Mouse (Mus musculus): ENCODE results near the gene AU022252.
A peak's percentile ranks its signal among the peaks of the same experiment; 100 is the strongest.

The AU022252 gene

GRCm38 (mm10) chr4:119244468-119245240 is 12.1 kb upstream of the AU022252 start:
- DNase-seq, result no peak

- no peak for DNase-seq
These were observed 10.1 kb upstream of the AU022252 start for GRCm38 (mm10) chr4:119242571-119242970.

- peak; percentile 49 for DNase-seq
These were observed 9.2 kb upstream of the AU022252 start for GRCm38 (mm10) chr4:119241664-119242063.

- DNase-seq, result no peak
These were observed 6.7 kb upstream of the AU022252 start for GRCm38 (mm10) chr4:119239181-119239682.

DNA sequence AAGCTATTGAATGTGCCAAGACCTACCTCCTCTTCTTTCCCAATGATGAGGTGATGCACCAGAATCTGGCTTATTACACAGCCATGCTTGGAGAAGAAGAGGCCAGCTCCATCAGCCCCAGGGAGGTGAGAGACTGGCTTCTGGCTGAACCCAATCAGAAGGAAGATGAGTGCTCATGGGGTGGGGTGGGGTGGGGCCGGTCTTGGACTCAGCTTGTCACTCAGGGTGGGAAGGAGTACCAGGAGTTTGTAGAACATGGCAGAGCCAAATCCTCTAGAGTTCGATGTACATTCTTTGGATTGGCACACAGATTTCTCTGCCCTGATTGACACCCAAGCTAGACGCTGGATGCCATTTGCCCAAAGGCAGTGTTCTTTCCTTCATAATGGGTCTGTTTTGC is 6.1 kb upstream of the AU022252 start:
- no peak for DNase-seq

DNA sequence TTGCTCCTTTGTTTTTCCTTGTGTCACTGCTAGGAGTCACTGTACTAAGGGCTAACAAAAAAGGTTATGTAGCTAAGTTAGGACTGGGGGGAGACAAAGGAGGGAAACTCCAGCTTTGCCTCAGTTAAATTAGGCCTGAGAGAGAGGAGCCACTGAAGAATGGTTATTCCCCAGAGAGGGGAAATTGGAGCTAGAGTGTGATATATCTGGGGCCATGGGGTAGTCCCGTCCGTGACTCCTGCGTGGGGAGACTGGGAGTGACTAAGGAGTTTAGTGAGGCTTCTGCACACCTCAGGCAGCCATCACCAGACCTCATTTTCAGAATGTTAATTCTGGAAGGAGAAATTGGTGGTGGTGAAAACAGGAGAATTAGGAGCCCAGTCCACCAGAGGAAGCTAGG is 1.8 kb upstream of the AU022252 start:
- DNase-seq, result no peak

DNA sequence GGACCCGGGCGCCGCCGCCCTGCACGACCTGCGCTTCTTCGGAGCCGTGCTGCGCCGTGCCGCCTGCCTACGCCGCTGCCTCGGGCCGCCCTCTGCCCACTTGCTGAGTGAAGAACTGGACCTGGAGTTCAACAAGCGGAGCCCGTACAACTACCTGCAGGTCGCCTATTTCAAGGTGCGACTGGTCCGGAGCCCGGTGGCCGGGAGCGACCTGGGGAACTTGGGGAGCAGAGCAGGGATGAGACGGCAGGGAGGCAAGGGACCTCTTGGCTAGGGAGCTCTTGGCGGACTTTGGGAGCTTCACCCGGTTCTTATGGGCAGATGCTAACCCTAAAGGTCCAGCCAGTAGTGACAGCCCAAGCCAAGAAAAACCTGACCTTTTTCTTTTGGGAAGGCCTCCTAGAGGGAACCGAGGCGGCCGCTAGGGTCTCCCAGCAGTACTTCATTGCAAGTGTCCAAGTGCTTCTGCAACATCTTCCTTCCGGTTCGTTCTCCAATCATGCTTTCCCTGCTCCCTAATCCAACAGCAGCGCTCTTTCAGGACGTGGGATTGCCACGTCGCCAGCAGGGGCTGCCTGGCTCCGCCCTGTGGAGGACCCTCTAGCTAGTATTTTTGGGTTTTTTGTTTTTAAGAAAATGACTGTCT is 867 bp upstream of the AU022252 start:
- peak; percentile 55 for DNase-seq

DNA sequence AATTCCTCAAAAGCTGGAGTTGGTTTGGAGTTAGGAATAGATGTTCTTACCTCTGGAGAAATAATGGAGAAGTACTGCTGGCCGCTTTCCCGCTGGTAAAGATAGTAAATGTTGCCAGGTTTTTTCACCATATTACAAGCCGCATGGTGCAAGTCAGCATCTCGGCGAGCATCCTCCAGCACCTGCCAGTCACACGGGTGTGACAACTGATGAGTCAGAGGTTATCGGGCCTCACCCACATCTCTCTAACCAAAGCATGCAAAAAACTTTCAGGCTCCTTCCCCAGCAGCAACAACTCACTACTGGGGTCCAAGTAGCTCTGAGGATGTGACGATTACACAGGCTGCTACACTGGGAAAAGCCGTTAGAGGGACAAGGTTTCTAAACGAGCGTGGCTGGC is 5.8 kb downstream of the AU022252 start:
- no peak for DNase-seq

- DNase-seq, result no peak
These were observed 6.8 kb downstream of the AU022252 start for GRCm38 (mm10) chr4:119225719-119226118.

- DNase-seq, result no peak
These were observed 8.0 kb downstream of the AU022252 start for GRCm38 (mm10) chr4:119224534-119224933.

DNA sequence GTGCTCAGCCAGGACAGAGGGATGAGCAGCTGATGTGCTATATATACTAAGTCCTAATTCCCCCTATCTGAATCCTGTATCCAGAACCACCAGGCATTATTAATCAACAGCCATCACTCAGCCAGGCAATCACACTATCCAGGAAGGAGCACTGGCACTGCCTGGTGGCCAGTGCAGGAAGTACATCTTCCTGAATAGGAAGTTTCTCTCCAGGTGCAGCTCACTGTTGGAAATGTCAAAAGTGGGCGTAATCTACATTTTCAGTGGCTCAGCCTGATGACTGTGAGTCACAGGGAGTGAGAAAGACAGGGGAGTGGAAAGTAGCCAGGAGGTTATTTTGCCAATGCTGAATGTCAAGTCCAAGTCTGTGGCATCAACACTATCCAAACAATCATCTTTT is 8.8 kb downstream of the AU022252 start:
- DNase-seq, result peak; percentile 48

DNA sequence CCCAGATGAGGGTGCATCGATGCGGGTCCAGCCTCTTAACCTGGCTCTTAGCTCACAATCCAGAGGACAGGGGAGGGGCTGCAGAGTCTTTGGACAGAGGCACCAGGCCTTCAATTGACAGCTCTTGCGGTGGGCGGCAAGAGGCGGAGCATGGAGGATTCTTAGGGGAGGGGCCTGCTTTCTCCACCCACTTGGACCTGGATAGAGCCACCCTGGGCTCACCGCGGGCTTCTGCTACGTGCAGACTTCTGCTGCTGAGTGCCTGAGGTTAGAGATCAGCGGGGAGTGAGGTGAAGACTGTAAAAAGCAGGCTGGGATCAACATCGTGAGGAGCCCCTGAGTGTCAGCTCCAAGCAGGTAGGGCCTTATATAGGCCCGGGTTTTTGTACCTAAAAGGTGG is 14.3 kb downstream of the AU022252 start, which contains the start of gene Tmem269:
TSS of gene Tmem269 (minus strand) at position 49 of the 400 bp plus-strand sequence.
- no peak for DNase-seq

DNA sequence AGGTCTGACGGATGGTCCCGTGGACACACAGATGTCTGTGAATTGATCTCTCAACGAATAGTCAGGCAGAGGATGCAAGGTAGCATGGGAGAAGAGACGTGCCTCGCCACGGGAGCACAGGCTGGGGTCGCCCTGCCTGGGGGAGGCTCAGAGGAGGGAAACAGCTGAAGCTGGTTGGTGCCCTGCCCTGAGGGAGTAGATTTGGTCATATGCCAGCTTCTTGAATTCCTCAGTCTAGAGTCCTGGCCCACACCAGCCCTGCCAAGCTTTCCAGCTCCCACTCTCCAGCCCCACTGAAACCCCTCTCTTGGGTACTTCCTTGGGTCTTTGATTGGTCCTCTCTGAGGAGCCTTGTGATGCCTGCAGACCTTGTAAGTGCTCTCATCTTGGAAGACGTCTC is 15.8 kb downstream of the AU022252 start:
- DNase-seq, result no peak

DNA sequence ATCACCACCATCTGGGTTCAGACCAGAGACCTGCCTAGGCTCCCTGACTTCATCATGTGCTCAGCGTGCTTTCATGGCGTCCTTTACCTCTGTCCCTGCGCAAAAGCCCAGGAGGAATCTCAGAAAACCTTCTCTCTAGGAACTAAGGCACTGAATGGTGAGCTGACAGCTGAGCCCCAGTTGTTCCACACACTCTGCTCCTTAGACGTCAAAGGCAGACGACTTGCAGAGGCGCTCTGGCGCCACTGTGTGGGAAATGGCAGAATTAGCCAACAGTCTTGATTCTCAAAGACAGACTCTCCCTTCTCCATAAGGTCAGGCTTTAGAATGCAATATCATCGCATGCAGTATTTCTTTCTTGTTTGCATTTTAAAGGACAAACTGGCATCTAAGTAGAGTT is 27.8 kb downstream of the AU022252 start:
- DNase-seq, result peak; percentile 70

- no peak for DNase-seq
These were observed 34.4 kb downstream of the AU022252 start for GRCm38 (mm10) chr4:119198105-119198504.

- peak; percentile 19 for DNase-seq
These were observed 36.8 kb downstream of the AU022252 start for GRCm38 (mm10) chr4:119195582-119196320.

DNA sequence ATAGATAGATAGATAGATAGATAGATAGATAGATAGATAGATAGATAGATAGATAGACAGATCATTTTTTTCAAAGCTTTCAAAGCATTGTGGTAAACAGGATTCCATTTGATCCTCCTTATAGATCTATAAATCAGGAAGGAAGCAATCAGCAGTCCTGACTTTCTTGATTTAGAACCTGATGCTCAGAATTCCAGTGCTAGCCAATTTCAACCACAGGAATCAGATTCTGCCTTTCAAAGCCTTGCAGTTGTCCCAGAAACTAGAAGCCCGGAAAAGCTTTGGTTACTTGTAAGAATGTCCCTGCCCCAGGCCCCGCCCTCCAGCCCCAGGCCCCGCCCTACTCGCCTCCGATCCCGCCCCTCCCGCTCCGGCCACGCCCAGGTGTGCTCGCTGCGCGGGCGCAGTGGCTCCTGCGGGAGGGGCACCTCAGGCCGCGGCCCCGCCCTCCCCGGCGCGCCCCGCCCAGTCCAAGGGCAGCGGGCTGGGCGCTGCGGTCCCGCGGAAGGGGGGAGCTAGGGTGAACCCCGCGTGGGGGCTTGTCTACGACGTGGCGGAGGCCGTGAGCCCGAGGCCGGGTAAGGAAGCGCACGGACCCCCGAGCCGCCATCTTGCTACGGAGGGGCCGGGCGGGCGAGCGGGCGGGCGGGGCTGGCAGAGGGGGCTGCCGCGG is 37.5 kb downstream of the AU022252 start, which contains the start of gene Svbp:
TSS of gene Svbp (plus strand) at position 398 of the 673 bp plus-strand sequence.
- DNase-seq, result peak; percentile 88

GRCm38 (mm10) chr4:119192757-119193156 is 39.8 kb downstream of the AU022252 start:
- no peak for DNase-seq

GRCm38 (mm10) chr4:119191273-119191672 is 41.2 kb downstream of the AU022252 start:
- DNase-seq, result no peak

GRCm38 (mm10) chr4:119190618-119191017 is 41.9 kb downstream of the AU022252 start:
- no peak for DNase-seq

DNA sequence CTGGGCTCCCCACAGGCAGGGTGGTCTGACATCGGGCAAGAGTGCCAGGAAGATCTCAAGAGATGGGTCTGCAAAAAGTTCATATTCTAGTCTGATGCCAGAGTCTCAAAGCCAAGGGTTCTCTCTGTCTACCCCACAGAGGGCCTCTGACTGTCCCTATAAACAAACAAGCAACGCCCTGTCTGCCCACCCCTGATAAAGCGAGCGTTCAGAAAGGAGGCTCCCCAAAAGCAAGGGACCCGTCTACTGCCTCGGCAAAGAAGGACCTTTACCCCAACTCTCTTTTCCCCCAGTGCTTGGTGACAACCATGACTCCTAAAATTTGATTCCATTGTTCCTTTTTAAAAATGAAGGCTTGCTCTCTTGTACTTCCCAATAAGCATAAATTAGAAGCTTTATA is 42.6 kb downstream of the AU022252 start, which contains the start of gene Ermap:
TSS of gene Ermap (minus strand) at position 148 of the 400 bp plus-strand sequence.
- no peak for DNase-seq

GRCm38 (mm10) chr4:119189392-119189791 is 43.1 kb downstream of the AU022252 start:
- no peak for DNase-seq
